Mouse (Mus musculus) megakaryocyte, adult 5-6 weeks (primary cell): ENCODE measurements around the gene Wdr92. TPM values are rescaled to one million over a fixed set of nuclear protein-coding genes. Genes with fewer than 3 reads are reported as not detected.

Experiments used
- ATAC-seq: 2 replicates; pipeline ENCODE4 v1.8.0; 2016; ENCODE audit warnings: mild to moderate bottlenecking, inconsistent platforms; ENCODE audit not compliant: poor library complexity, severe bottlenecking
- total RNA-seq, 2 experiments: library from RNA; stranded (forward) in 1 of 2; stranded (reverse) in 1 of 2; fragments of 153-499, 151-499 nt in 1 of 2; fragments of 221-1000, 200-1000 nt in 1 of 2; gene quantifications; 2 replicates each; pipeline versions ENCODE4 v1.2.3 to v1.2.4; 2015 to 2017

Gene Wdr92
- 9.2 and 13.9 TPM in 2 replicates for total RNA-seq (2015)
- 13.6 and 16.4 TPM in 2 replicates for total RNA-seq (2017)

GRCm38 (mm10) chr11:17181807-17182206 lies at the start of gene Wdr92:
Gene Wdr92, plus strand, starts transcription at chr11:17182107.
- no peak for ATAC-seq

- ATAC-seq, result no peak
These were observed 46.3 kb upstream of the Wdr92 start for GRCm38 (mm10) chr11:17135638-17136037.

GRCm38 (mm10) chr11:17138306-17139033 lies 43.4 kb upstream of the Wdr92 start:
- ATAC-seq, result no peak

GRCm38 (mm10) chr11:17158858-17159737 lies 22.8 kb upstream of the Wdr92 start, which contains the start of gene Ppp3r1:
Gene Ppp3r1, plus strand, starts transcription at chr11:17159263.
- peak; percentile 91 for ATAC-seq

GRCm38 (mm10) chr11:17159738-17160241 lies 22.1 kb upstream of the Wdr92 start:
- peak; percentile 15; the same call in 1 of the 2 replicates for ATAC-seq

- ATAC-seq, result peak; percentile 66
These were observed 21.7 kb upstream of the Wdr92 start for GRCm38 (mm10) chr11:17160242-17160641.

GRCm38 (mm10) chr11:17163956-17164355 lies 18.0 kb upstream of the Wdr92 start:
- ATAC-seq, result no peak

- peak; percentile 81 for ATAC-seq
These were observed 15.3 kb upstream of the Wdr92 start for GRCm38 (mm10) chr11:17166627-17167026.

- no peak for ATAC-seq
These were observed 12.6 kb upstream of the Wdr92 start for GRCm38 (mm10) chr11:17169262-17169661.

- ATAC-seq, result no peak
These were observed 10.8 kb upstream of the Wdr92 start for GRCm38 (mm10) chr11:17170938-17171729.

- no peak for ATAC-seq
These were observed 9.6 kb upstream of the Wdr92 start for GRCm38 (mm10) chr11:17172300-17172699.

GRCm38 (mm10) chr11:17176638-17177037 lies 5.3 kb upstream of the Wdr92 start:
- no peak for ATAC-seq

- ATAC-seq, result peak; percentile 88
These were observed 1.2 kb upstream of the Wdr92 start for GRCm38 (mm10) chr11:17180753-17181152.

GRCm38 (mm10) chr11:17183165-17183564 lies 1.3 kb downstream of the Wdr92 start:
- peak; percentile 20; the same call in 1 of the 2 replicates for ATAC-seq

GRCm38 (mm10) chr11:17187649-17188048 lies 5.7 kb downstream of the Wdr92 start:
- ATAC-seq, result no peak

- ATAC-seq, result no peak
These were observed 6.9 kb downstream of the Wdr92 start for GRCm38 (mm10) chr11:17188786-17189185.

- ATAC-seq, result peak; percentile 40
These were observed 10.4 kb downstream of the Wdr92 start for GRCm38 (mm10) chr11:17192151-17192844.

- ATAC-seq, result no peak
These were observed 17.3 kb downstream of the Wdr92 start for GRCm38 (mm10) chr11:17199170-17199569.

- no peak for ATAC-seq
These were observed 18.1 kb downstream of the Wdr92 start for GRCm38 (mm10) chr11:17199840-17200501.
